Mouse (Mus musculus) lung, postnatal 0 days (tissue): Measurements from ENCODE around the gene Ddx49. TPM values are rescaled to one million over a fixed set of nuclear protein-coding genes. Genes with fewer than 3 reads are reported as not detected.

ENCODE experiments used
- ATAC-seq: fragments of 200-750 bp; cut with Nextera tagmentation; 2 replicates; pipeline ENCODE4 v1.8.0; 2017; ENCODE audit warnings: moderate library complexity
- DNase-seq: peaks from one replicate; pipeline ENCODE4 v3.0.0-alpha.2; 2016; ENCODE audit warnings: low spot score
- H3K27ac ChIP-seq: fragments of 300-500 bp; sonication (generic); 2 replicates; pipeline ENCODE4 v1.5.1; 2014; ENCODE audit warnings: antibody characterized with exemption, mild to moderate bottlenecking, low read length, mixed read lengths
- H3K27me3 ChIP-seq: fragments of 300-500 bp; sonication (generic); replicated peaks from 2 replicates; pipeline ENCODE4 v1.6.1; 2014; ENCODE audit warnings: low read length, mixed read lengths; ENCODE audit not compliant: insufficient read depth
- H3K36me3 ChIP-seq: fragments of 300-500 bp; sonication (generic); 2 replicates; pipeline ENCODE4 v1.6.1; 2014; ENCODE audit warnings: low read length, mixed read lengths; ENCODE audit not compliant: insufficient read depth
- H3K4me1 ChIP-seq: fragments of 300-500 bp; sonication (generic); 2 replicates; pipeline ENCODE4 v1.6.1; 2014; ENCODE audit warnings: antibody characterized with exemption, low read depth, low read length, mixed read lengths; ENCODE audit not compliant: insufficient read depth
- H3K4me2 ChIP-seq: fragments of 300-500 bp; sonication (generic); replicated peaks from 2 replicates; pipeline ENCODE4 v1.6.1; 2014; ENCODE audit warnings: low read depth, mild to moderate bottlenecking, low read length, moderate library complexity, mixed read lengths
- H3K4me3 ChIP-seq: fragments of 300-500 bp; sonication (generic); 2 replicates; pipeline ENCODE4 v1.5.1; 2014; ENCODE audit warnings: low read depth, low read length
- H3K9ac ChIP-seq: fragments of 300-500 bp; sonication (generic); replicated peaks from 2 replicates; pipeline ENCODE4 v1.6.1; 2014; ENCODE audit warnings: low read depth, mild to moderate bottlenecking
- H3K9me3 ChIP-seq: fragments of 300-500 bp; sonication (generic); 2 replicates; pipeline ENCODE4 v1.6.1; 2016; ENCODE audit warnings: low read length, mixed read lengths
- CTCF ChIP-seq: IDR thresholded peaks from 2 replicates; pipeline ENCODE4 v1.5.1; 2016; ENCODE audit warnings: antibody characterized with exemption, mild to moderate bottlenecking
- EP300 ChIP-seq: IDR thresholded peaks from 2 replicates; pipeline ENCODE4 v1.6.1; 2016; ENCODE audit warnings: antibody characterized with exemption, mild to moderate bottlenecking, control low read depth
- WGBS: fragments of 180-500 bp; shearing (Covaris S2); extraction: QIAGEN DNeasy Blood & Tissue Kit; methylation state at CpG from one replicate; pipeline ENCODE4 v1.1.7; 2014; 5-methylcytosine and 5-hydroxymethylcytosine counted together
- polyA plus RNA-seq: library from polyadenylated mRNA; unstranded; fragments of >200 nt; fragmentation: Nextera tagmentation; extraction: Ambion mirVana; gene quantifications from 2 replicates; pipeline ENCODE4 v1.2.1, GENCODE M21; 2015

The Ddx49 gene
- polyA plus RNA-seq, result 29.9 and 32.5 TPM in 2 replicates

GRCm38 (mm10) chr8:70302358-70302890 is at the start of gene Ddx49, which contains the start of gene Cope:
Gene Ddx49 (minus strand): TSS chr8:70302489.
Gene Cope (plus strand): TSS chr8:70302518.
- ATAC-seq (peak; percentile 95), DNase-seq (peak; percentile 95)
- Histone ChIP-seq H3K36me3 (peaks cover 24% of the 10 kb centered on the region), H3K9me3 (no peaks in the 10 kb centered on the region), H3K27ac (peak within 1 kb of the TSS; percentile 77), H3K4me2 (peak within 1 kb of the TSS; percentile 83), H3K4me1 (peaks cover 10% of the 10 kb centered on the region; the same call in 1 of the 2 replicates), H3K27me3 (no peaks in the 10 kb centered on the region), H3K4me3 (peak within 1 kb of the TSS; percentile 89), H3K9ac (peak within 1 kb of the TSS; percentile 77)
- TF ChIP-seq EP300 (0 out of 2 replicates have a peak, but pooled peaks have one; percentile 8), CTCF (no peak)
- under 1% methylated on average over 40 of the region's 40 CpGs for WGBS

- peak overlapping the region; percentile 96 for H3K9ac ChIP-seq
- H3K9me3 ChIP-seq, result no peaks in the 10 kb centered on the region
- ATAC-seq, result no peak
- no peaks in the 10 kb centered on the region for H3K27me3 ChIP-seq
- H3K36me3 ChIP-seq, result no peaks in the 10 kb centered on the region
- peaks cover 22% of the 10 kb centered on the region; the same call in 1 of the 2 replicates for H3K4me1 ChIP-seq
- H3K27ac ChIP-seq, result peak overlapping the region; percentile 93; the same call in 1 of the 2 replicates
- 5% methylated on average over 3 of the region's 3 CpGs for WGBS
- peak overlapping the region; percentile 96 for H3K4me3 ChIP-seq
- no peak for TF ChIP-seq EP300
- no peak for TF ChIP-seq CTCF
- peak overlapping the region; percentile 84 for H3K4me2 ChIP-seq
- DNase-seq, result no peak
These were observed 49.7 kb upstream of the Ddx49 start for GRCm38 (mm10) chr8:70352000-70352384.

GRCm38 (mm10) chr8:70351035-70351999 is 49.0 kb upstream of the Ddx49 start:
- Histone ChIP-seq H3K27me3 (no peaks in the 10 kb centered on the region), H3K9ac (peak overlapping the region; percentile 96), H3K4me2 (peak overlapping the region; percentile 84), H3K4me1 (peaks cover 22% of the 10 kb centered on the region; the same call in 1 of the 2 replicates), H3K9me3 (no peaks in the 10 kb centered on the region), H3K27ac (peak overlapping the region; percentile 93; the same call in 1 of the 2 replicates), H3K4me3 (peak overlapping the region; percentile 96), H3K36me3 (no peaks in the 10 kb centered on the region)
- 29% methylated on average over 15 of the region's 15 CpGs for WGBS
- DNase-seq (peak; percentile 38), ATAC-seq (no peak)
- TF ChIP-seq EP300, result no peak
- TF ChIP-seq CTCF, result no peak

GRCm38 (mm10) chr8:70347860-70348420 is 45.7 kb upstream of the Ddx49 start:
- ATAC-seq (no peak), DNase-seq (no peak)
- H3K4me3 ChIP-seq, result no peak overlapping the region
- no peaks in the 10 kb centered on the region for H3K36me3 ChIP-seq
- no peak for TF ChIP-seq CTCF
- no peak for TF ChIP-seq EP300
- H3K27ac ChIP-seq, result no peak overlapping the region
- no peak overlapping the region for H3K9ac ChIP-seq
- H3K9me3 ChIP-seq, result no peaks in the 10 kb centered on the region
- H3K4me2 ChIP-seq, result no peak overlapping the region
- H3K4me1 ChIP-seq, result peaks cover 22% of the 10 kb centered on the region; the same call in 1 of the 2 replicates
- 45% methylated on average over 1 of the region's 1 CpGs for WGBS
- H3K27me3 ChIP-seq, result no peaks in the 10 kb centered on the region

- 82% methylated on average over 4 of the region's 4 CpGs for WGBS
- no peak overlapping the region for H3K27ac ChIP-seq
- H3K4me1 ChIP-seq, result peaks cover 22% of the 10 kb centered on the region; the same call in 1 of the 2 replicates
- H3K36me3 ChIP-seq, result 0 out of 2 replicates have a peak, but pooled peaks cover 1% of the 10 kb centered on the region
- H3K27me3 ChIP-seq, result no peaks in the 10 kb centered on the region
- no peak for ATAC-seq
- H3K9me3 ChIP-seq, result no peaks in the 10 kb centered on the region
- TF ChIP-seq CTCF (no peak), EP300 (no peak)
- no peak overlapping the region for H3K4me2 ChIP-seq
- no peak for DNase-seq
- H3K9ac ChIP-seq, result no peak overlapping the region
- H3K4me3 ChIP-seq, result no peak overlapping the region
These were observed 45.2 kb upstream of the Ddx49 start for GRCm38 (mm10) chr8:70347443-70347842.

- no peak for DNase-seq
- 75% methylated on average over 2 of the region's 2 CpGs for WGBS
- no peak overlapping the region for H3K9ac ChIP-seq
- H3K9me3 ChIP-seq, result no peaks in the 10 kb centered on the region
- no peak overlapping the region for H3K4me3 ChIP-seq
- H3K4me1 ChIP-seq, result 0 out of 2 replicates have a peak, but pooled peaks cover 3% of the 10 kb centered on the region
- no peak overlapping the region for H3K4me2 ChIP-seq
- no peak overlapping the region for H3K27ac ChIP-seq
- TF ChIP-seq EP300, result no peak
- no peak for TF ChIP-seq CTCF
- ATAC-seq, result no peak
- H3K36me3 ChIP-seq, result peaks cover 18% of the 10 kb centered on the region; the same call in 1 of the 2 replicates
- no peaks in the 10 kb centered on the region for H3K27me3 ChIP-seq
These were observed 42.0 kb upstream of the Ddx49 start for GRCm38 (mm10) chr8:70344279-70344678.
